Mouse (Mus musculus): ENCODE measurements around the gene Hyou1. TPM values are rescaled to one million over a fixed set of nuclear protein-coding genes. Genes with fewer than 3 reads are reported as not detected.

The Hyou1 gene
- polyA plus RNA-seq (2015; fragmentation: Illumina TruSeq; extraction: RNeasy Lipid Tissue Mini Kit (QIAGEN cat#74804); ENCODE audit: low read depth, low replicate concordance): 63.9 TPM

GRCm38 (mm10) chr9:44379054-44379834 is at the start of gene Hyou1:
Gene Hyou1 (plus strand): TSS chr9:44379490.

GRCm38 (mm10) chr9:44334396-44335330 is 44.6 kb upstream of the Hyou1 start, which contains the start of gene H2afx:
Gene H2afx (plus strand): TSS chr9:44334694.

GRCm38 (mm10) chr9:44343781-44344421 is 35.4 kb upstream of the Hyou1 start, which contains the start of gene Hmbs:
Gene Hmbs (minus strand): TSS chr9:44344228.

GRCm38 (mm10) chr9:44361190-44361917 is 17.9 kb upstream of the Hyou1 start, which contains the start of gene Vps11:
Gene Vps11 (minus strand): TSS chr9:44361670.

GRCm38 (mm10) chr9:44396684-44397411 is 17.6 kb downstream of the Hyou1 start, which contains the start of gene Slc37a4:
Gene Slc37a4 (plus strand): TSS chr9:44396852.

GRCm38 (mm10) chr9:44406906-44407751 is 27.8 kb downstream of the Hyou1 start, which contains the start of the genes Rps25 and Trappc4:
Gene Rps25 (plus strand): TSS chr9:44407139.
Gene Trappc4 (minus strand): TSS chr9:44407600.

GRCm38 (mm10) chr9:44418519-44419385 is 39.5 kb downstream of the Hyou1 start, which contains the start of gene Ccdc84:
Gene Ccdc84 (minus strand): TSS chr9:44418569.

GRCm38 (mm10) chr9:44440961-44441360 is 61.7 kb downstream of the Hyou1 start, which contains the start of gene Foxr1:
Gene Foxr1 (minus strand): TSS chr9:44441136.

Other genes starting within 250 kb of the Hyou1 start
- 22.9 TPM for gene Mcam, start 245.0 kb upstream of the Hyou1 start, polyA plus RNA-seq (2015; fragmentation: Illumina TruSeq; extraction: RNeasy Lipid Tissue Mini Kit (QIAGEN cat#74804); ENCODE audit: low read depth, low replicate concordance)
- gene Cbl, start 145.4 kb upstream of the Hyou1 start, polyA plus RNA-seq (2015; fragmentation: Illumina TruSeq; extraction: RNeasy Lipid Tissue Mini Kit (QIAGEN cat#74804); ENCODE audit: low read depth, low replicate concordance): 20.5 TPM
- 21.0 TPM for gene Ccdc153, start 138.8 kb upstream of the Hyou1 start, polyA plus RNA-seq (2015; fragmentation: Illumina TruSeq; extraction: RNeasy Lipid Tissue Mini Kit (QIAGEN cat#74804); ENCODE audit: low read depth, low replicate concordance)
- gene Pdzd3, start 128.0 kb upstream of the Hyou1 start, polyA plus RNA-seq (2015; fragmentation: Illumina TruSeq; extraction: RNeasy Lipid Tissue Mini Kit (QIAGEN cat#74804); ENCODE audit: low read depth, low replicate concordance): 0.67 TPM
- gene Nlrx1, start 110.9 kb upstream of the Hyou1 start, polyA plus RNA-seq (2015; fragmentation: Illumina TruSeq; extraction: RNeasy Lipid Tissue Mini Kit (QIAGEN cat#74804); ENCODE audit: low read depth, low replicate concordance): 5.8 TPM
- gene Abcg4, start 90.9 kb upstream of the Hyou1 start, polyA plus RNA-seq (2015; fragmentation: Illumina TruSeq; extraction: RNeasy Lipid Tissue Mini Kit (QIAGEN cat#74804); ENCODE audit: low read depth, low replicate concordance): 43.6 TPM
- 14.6 TPM for gene Hinfp, start 73.8 kb upstream of the Hyou1 start, polyA plus RNA-seq (2015; fragmentation: Illumina TruSeq; extraction: RNeasy Lipid Tissue Mini Kit (QIAGEN cat#74804); ENCODE audit: low read depth, low replicate concordance)
- gene C2cd2l, start 59.2 kb upstream of the Hyou1 start, polyA plus RNA-seq (2015; fragmentation: Illumina TruSeq; extraction: RNeasy Lipid Tissue Mini Kit (QIAGEN cat#74804); ENCODE audit: low read depth, low replicate concordance): 126 TPM
- gene Dpagt1, start 53.5 kb upstream of the Hyou1 start, polyA plus RNA-seq (2015; fragmentation: Illumina TruSeq; extraction: RNeasy Lipid Tissue Mini Kit (QIAGEN cat#74804); ENCODE audit: low read depth, low replicate concordance): 14.0 TPM
- 37.3 TPM for gene H2afx, start 44.8 kb upstream of the Hyou1 start, polyA plus RNA-seq (2015; fragmentation: Illumina TruSeq; extraction: RNeasy Lipid Tissue Mini Kit (QIAGEN cat#74804); ENCODE audit: low read depth, low replicate concordance)
- gene Hmbs, start 35.3 kb upstream of the Hyou1 start, polyA plus RNA-seq (2015; fragmentation: Illumina TruSeq; extraction: RNeasy Lipid Tissue Mini Kit (QIAGEN cat#74804); ENCODE audit: low read depth, low replicate concordance): 27.9 TPM
- 49.3 TPM for gene Vps11, start 17.8 kb upstream of the Hyou1 start, polyA plus RNA-seq (2015; fragmentation: Illumina TruSeq; extraction: RNeasy Lipid Tissue Mini Kit (QIAGEN cat#74804); ENCODE audit: low read depth, low replicate concordance)
- gene Slc37a4, start 17.4 kb downstream of the Hyou1 start, polyA plus RNA-seq (2015; fragmentation: Illumina TruSeq; extraction: RNeasy Lipid Tissue Mini Kit (QIAGEN cat#74804); ENCODE audit: low read depth, low replicate concordance): 38.3 TPM
- 1,304 TPM for gene Rps25, start 27.6 kb downstream of the Hyou1 start, polyA plus RNA-seq (2015; fragmentation: Illumina TruSeq; extraction: RNeasy Lipid Tissue Mini Kit (QIAGEN cat#74804); ENCODE audit: low read depth, low replicate concordance)
- gene Trappc4, start 28.1 kb downstream of the Hyou1 start, polyA plus RNA-seq (2015; fragmentation: Illumina TruSeq; extraction: RNeasy Lipid Tissue Mini Kit (QIAGEN cat#74804); ENCODE audit: low read depth, low replicate concordance): 113 TPM
- 29.7 TPM for gene Ccdc84, start 39.1 kb downstream of the Hyou1 start, polyA plus RNA-seq (2015; fragmentation: Illumina TruSeq; extraction: RNeasy Lipid Tissue Mini Kit (QIAGEN cat#74804); ENCODE audit: low read depth, low replicate concordance)
- gene Foxr1, start 61.6 kb downstream of the Hyou1 start, polyA plus RNA-seq (2015; fragmentation: Illumina TruSeq; extraction: RNeasy Lipid Tissue Mini Kit (QIAGEN cat#74804); ENCODE audit: low read depth, low replicate concordance): not detected
- not detected for gene Upk2, start 75.5 kb downstream of the Hyou1 start, polyA plus RNA-seq (2015; fragmentation: Illumina TruSeq; extraction: RNeasy Lipid Tissue Mini Kit (QIAGEN cat#74804); ENCODE audit: low read depth, low replicate concordance)
- 19.4 TPM for gene Bcl9l, start 103.3 kb downstream of the Hyou1 start, polyA plus RNA-seq (2015; fragmentation: Illumina TruSeq; extraction: RNeasy Lipid Tissue Mini Kit (QIAGEN cat#74804); ENCODE audit: low read depth, low replicate concordance)
- gene Cxcr5, start 182.4 kb downstream of the Hyou1 start, polyA plus RNA-seq (2015; fragmentation: Illumina TruSeq; extraction: RNeasy Lipid Tissue Mini Kit (QIAGEN cat#74804); ENCODE audit: low read depth, low replicate concordance): not detected
- 61.7 TPM for gene Ddx6, start 225.4 kb downstream of the Hyou1 start, polyA plus RNA-seq (2015; fragmentation: Illumina TruSeq; extraction: RNeasy Lipid Tissue Mini Kit (QIAGEN cat#74804); ENCODE audit: low read depth, low replicate concordance)